Mouse (Mus musculus) T-cell, adult 2 months (primary cell): Measurements from ENCODE around the gene Specc1l.
"Not testable (repeated sequence)": the region's sequence is repeated elsewhere in the genome, so short reads cannot be mapped to it uniquely, and the experiment has no call there.

Source experiments
- DNase-seq: peaks from one replicate; pipeline ENCODE4 v3.0.0; 2022; ENCODE audit warnings: low spot score

The Specc1l gene

DNA sequence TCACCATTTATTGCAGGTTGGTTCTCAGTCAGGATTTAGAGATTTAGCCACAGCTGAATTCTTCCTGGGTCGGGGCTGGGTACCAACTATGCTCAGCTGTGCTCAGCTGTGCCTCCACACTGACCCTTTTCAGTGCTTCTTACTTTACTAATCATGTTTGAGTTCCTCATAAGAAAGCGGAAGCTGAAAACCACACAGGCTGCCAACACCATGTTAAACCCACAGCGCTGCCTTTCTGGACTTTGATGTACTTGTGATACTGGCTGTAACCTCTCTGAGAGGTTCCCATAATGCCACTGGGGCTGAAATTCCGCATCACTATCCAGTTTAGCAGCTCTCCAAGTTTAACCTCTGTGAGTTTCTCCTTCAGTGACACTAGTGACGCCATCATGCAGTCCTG lies 70.8 kb downstream of the Specc1l start:
- peak; percentile 80 for DNase-seq

DNA sequence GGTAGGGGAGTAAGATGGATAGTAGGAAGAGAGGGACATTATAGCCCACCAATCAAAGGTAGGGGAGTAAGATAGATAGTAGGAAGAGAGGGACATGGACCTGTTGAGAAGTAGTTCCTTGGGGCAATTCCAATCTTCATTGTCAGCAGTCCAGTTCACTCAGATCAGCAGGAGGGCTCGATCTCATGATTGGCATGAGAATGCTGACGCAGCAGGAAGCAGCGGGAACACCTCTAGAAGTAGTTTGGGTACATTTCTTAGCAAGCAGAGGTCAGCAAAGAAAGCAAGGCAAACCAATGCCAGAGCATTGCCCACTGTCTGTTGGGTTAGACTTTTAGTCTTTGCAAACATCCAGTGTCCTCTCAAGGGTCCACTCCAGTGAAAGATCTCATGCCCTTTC lies 71.9 kb downstream of the Specc1l start:
- no peak for DNase-seq

DNA sequence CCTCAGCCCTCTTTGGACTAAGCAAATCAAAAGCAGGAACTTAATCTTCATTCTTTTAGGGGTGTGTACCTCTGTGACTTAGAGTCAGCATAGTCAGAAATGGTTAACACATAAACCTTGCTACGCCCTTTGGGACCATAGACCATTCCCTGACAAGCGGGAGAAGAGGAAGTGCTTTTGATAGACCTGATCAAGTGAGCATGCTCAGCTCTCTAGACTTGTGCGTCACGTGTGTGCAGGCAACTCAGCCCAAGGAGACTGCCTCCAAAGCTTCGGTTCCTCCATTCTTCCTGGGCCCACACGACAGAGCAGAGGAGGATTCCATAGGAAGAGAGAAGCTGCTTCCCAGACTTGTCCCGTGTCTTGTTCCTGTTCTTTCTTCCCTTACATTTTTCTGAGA lies 76.7 kb downstream of the Specc1l start:
- no peak for DNase-seq

DNA sequence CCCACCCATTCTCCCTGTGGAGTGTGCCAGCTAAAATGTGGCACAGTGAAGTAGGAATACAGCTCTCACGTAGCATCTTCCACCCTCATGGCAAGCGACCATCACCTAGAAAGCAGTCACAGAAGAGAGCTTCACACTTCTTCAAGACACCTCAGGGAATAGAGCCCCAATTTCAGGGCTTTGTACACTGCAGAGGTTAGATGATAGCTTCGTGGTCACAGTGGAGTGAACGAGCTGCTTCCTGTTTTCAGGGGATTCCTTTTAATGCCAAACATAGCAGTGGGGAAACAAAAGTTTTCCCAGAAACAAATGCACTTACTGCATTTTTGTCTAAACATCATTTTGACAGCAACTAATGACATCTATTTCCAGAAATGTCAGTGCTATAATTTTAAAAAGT lies 77.5 kb downstream of the Specc1l start:
- no peak for DNase-seq

DNA sequence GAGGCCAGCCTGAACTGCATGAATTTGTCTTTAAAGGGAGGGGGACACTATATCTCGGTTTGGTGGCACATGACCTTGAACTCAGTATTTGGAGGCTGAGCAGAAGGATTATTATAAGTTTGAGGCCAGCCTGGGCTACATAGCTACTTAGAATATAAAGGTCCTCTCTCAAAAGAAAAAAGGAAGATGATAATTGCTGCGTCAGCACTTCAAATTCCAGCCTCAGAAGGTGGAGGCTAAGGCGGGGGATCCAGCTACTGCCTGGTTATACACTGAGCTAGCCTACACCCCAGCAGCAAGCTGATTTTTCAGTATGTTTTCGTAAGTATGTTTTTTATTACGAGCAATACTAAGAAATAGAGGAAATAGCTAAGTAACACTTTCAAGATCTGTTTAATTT lies 78.8 kb downstream of the Specc1l start:
- DNase-seq = no peak

- no peak for DNase-seq
Measured at GRCm38 (mm10) chr10:75291338-75291737, 79.5 kb downstream of the Specc1l start.

GRCm38 (mm10) chr10:75292206-75292605 lies 80.3 kb downstream of the Specc1l start:
- DNase-seq = not testable (repeated sequence)

- DNase-seq = no peak
Measured at GRCm38 (mm10) chr10:75293288-75293687, 81.4 kb downstream of the Specc1l start.

DNA sequence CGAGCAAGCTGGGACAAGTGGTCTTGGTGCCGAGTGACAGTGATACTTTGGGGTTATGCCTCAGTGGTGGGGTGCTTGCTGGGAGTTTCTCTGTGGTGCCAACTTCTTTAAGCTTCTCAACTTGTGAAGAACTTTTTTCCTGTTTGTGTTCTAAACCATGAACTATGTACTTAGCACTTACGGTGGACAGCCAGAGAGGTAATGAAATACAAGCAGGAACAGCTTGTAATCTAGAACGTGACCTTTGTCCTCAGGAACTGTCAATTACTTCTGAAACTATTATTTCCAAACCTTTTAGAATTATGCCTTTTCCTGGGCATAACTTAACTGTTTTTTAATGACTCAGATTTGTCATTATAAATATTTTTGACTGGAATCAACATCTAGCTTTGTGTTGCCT lies 82.5 kb downstream of the Specc1l start:
- no peak for DNase-seq

DNA sequence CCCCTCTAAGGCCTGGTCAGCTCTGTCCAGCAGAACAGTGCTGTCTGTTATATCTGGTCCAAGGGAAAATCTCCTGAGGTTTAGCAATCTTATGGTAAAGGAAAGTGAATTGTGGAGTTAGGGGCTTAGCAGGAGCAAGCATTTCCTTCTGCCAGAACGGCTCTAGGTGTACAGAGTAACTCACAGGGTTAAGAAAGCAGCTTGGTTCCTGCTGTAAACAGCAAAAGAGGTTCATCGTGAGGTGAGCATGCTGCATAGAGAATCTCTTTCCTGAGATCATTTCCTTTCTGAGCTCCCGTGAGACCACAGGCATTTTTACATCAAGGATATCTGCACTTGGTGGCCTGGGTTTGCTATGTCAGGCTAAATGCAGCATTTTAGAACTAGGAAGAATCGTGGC lies 83.1 kb downstream of the Specc1l start:
- DNase-seq = peak; percentile 52

- DNase-seq = no peak
Measured at GRCm38 (mm10) chr10:75298608-75299007, 86.7 kb downstream of the Specc1l start.

DNA sequence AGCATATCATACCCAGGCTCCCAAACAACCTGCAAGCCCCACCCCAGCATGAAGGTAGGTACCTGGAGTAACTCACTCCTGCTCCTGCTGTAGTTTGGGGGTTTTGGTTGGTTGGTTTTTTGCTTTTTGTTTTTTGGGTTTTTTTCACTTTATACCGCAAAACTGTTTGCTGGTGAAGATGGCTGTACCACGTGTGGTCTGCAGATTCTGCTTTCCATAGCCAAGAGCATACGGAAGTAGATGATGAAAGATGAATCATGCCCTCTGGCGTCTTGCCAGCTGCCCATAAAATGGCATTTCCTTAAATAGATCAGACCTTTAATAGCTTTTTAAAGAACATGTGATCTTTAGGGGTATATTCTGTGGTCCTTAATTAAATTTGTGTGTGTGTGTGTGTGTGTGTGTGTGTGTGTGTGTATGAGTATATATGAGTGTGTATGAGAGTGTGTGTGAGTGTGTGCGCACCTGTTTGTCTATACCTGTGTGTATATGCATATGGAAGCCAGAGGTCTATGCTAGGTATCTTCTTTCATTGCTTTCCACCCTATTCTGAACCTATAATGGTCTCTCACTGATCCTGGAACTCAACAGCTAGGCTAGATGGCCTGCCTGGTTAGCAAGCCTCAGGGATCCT lies 88.0 kb downstream of the Specc1l start:
- DNase-seq = peak; percentile 77

- DNase-seq = no peak
Measured at GRCm38 (mm10) chr10:75301195-75301806, 89.4 kb downstream of the Specc1l start.

- no peak for DNase-seq
Measured at GRCm38 (mm10) chr10:75301937-75302336, 90.1 kb downstream of the Specc1l start.

DNA sequence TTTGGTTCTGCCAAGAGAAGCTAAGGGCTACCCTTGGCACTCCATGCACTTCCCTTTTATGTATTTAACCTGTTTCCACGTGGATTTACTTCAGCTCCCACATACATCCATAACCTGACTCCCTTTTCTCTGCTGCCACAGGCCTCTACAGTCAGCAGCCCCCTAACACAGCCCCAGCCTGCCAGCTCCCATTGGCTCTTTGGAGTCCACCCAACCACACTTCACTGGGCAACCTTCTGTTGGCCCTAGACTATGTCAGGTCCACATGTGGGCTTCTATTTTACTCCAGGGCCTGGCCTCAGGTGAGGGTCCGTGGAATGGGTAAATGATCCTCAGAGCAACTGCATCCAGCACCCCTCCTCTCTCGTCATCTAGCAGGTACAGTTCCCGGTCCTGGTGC lies 90.7 kb downstream of the Specc1l start:
- DNase-seq = no peak

DNA sequence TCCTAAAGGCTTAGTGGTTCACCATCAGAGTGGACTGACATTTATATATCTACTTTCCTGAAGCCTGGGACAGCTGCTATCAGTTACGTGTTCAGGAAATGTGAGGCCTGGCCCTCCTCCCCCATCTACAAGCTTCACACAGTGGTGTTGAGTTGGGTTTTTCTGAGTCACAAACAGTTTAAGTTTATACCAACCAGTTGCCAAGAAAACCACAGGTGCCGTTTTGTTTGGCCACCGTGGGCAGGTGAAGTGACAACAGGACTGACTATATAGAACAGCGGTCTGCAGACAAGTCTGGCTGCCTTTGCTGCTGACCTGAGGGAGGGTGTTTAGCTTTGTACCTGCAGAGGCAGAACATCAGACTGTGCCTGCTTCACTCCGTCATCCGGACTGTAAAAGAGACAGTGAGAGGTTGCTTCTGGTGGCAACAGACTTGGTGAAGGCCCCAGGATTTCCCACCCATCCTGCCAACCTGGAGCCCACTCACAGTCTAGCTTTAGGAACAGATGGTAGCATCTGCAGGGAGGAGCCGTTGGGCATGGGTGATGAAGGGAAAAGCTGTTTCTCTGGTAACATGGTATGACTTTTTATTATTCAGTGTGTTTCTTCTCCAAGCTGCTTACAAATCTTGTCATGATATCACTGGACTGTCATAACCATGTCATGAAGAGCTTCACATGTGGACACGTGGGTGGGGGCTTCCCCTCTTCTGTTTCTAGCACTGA lies 91.6 kb downstream of the Specc1l start:
- peak; percentile 68 for DNase-seq

DNA sequence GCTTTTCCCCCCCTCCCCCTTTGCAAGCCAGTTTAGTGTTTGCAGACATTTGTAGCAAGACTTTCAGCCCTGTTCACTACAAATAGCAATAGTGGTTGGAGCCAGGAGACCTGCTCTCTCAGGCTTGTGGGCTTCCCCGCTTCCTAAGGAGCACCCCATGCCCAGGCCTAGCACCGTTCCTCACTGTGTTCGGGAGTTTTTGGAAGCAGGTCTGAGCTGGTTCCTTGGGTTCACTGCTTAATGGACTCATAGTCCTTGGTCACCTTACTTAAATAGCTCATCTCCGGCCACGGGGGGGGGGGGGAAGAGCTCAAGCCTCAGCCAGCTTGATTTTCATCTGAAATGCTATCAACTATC lies 92.2 kb downstream of the Specc1l start:
- DNase-seq = no peak

- DNase-seq = no peak
Measured at GRCm38 (mm10) chr10:75304413-75304812, 92.5 kb downstream of the Specc1l start.

- DNase-seq = no peak
Measured at GRCm38 (mm10) chr10:75307130-75307529, 95.3 kb downstream of the Specc1l start.

DNA sequence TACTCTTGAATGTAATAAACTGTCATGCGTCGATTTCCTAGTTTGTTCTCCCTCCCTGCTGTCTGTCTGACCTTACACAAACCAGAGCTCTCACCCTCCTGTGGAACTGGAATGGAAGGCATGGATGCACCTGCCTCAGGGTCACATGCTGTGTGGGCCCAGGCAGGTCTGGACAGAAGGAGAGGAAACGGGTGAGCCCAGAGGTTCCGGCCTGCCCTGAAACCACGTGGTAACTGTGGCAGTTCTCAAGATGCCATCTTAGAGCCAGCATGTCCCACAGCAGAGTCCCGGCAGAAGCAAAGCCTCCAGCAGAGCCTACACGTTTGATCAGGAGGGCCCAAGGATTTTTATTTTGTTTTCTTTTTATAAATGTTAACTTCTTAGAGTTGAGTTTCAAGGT lies 100.5 kb downstream of the Specc1l start:
- no peak for DNase-seq

- DNase-seq = no peak
Measured at GRCm38 (mm10) chr10:75314190-75314980, 102.5 kb downstream of the Specc1l start.

GRCm38 (mm10) chr10:75315756-75316155 lies 103.9 kb downstream of the Specc1l start:
- DNase-seq = no peak

GRCm38 (mm10) chr10:75316472-75316871 lies 104.6 kb downstream of the Specc1l start:
- peak; percentile 47 for DNase-seq

GRCm38 (mm10) chr10:75316872-75316907 lies 104.8 kb downstream of the Specc1l start, which contains the start of gene Adora2a:
Adora2a (plus strand) TSS chr10:75316877.
- no peak for DNase-seq
